Mouse (Mus musculus): Measurements from ENCODE around the gene Gm49388. TPM values are rescaled to one million over a fixed set of nuclear protein-coding genes. Genes with fewer than 3 reads are reported as not detected.

Gm49388 gene
- polyA plus RNA-seq, 1 experiment from 2014 or later: 0.26 TPM

GRCm38 (mm10) chr7:127799211-127799610 is 13.8 kb downstream of the Gm49388 start:
- DNase-seq (no peak), ATAC-seq (no peak)
- H3K27me3 ChIP-seq (ENCODE audit: insufficient read depth, low read length): no peaks in the 10 kb centered on the region
- peaks cover 7% of the 10 kb centered on the region for H3K4me1 ChIP-seq (ENCODE audit: insufficient read depth)
- H3K4me3 ChIP-seq (ENCODE audit: low read depth, low read length): no peak overlapping the region
- 89% methylated on average over 13 of the region's 13 CpGs for WGBS (ENCODE audit: insufficient replicate concordance)
- no peaks in the 10 kb centered on the region for H3K9me3 ChIP-seq (ENCODE audit: low read length)
- H3K4me2 ChIP-seq (ENCODE audit: low read depth, low read length): no peak overlapping the region
- no peak overlapping the region; the same call in 1 of the 2 replicates for H3K27ac ChIP-seq (ENCODE audit: low read depth)
- peaks cover 69% of the 10 kb centered on the region for H3K36me3 ChIP-seq (replicated peaks; ENCODE audit: insufficient read depth, low read length)
- H3K9ac ChIP-seq (replicated peaks): no peak overlapping the region
- TF ChIP-seq EP300 (IDR thresholded peaks at IDR 0.05; ENCODE audit: low read depth): no peak
- no peak for TF ChIP-seq CTCF (IDR thresholded peaks at IDR 0.05; ENCODE audit: low read depth)

- ATAC-seq (no peak), DNase-seq (no peak)
- 77% methylated on average over 1 of the region's 1 CpGs for WGBS (ENCODE audit: insufficient replicate concordance)
- no peak for TF ChIP-seq CTCF (IDR thresholded peaks at IDR 0.05; ENCODE audit: low read depth)
- TF ChIP-seq EP300 (IDR thresholded peaks at IDR 0.05; ENCODE audit: low read depth): no peak
- peaks cover 66% of the 10 kb centered on the region for H3K36me3 ChIP-seq (replicated peaks; ENCODE audit: insufficient read depth, low read length)
- H3K9me3 ChIP-seq (ENCODE audit: low read length): no peaks in the 10 kb centered on the region
- no peak overlapping the region for H3K27ac ChIP-seq (ENCODE audit: low read depth)
- no peaks in the 10 kb centered on the region for H3K27me3 ChIP-seq (ENCODE audit: insufficient read depth, low read length)
- peaks cover 12% of the 10 kb centered on the region for H3K4me1 ChIP-seq (ENCODE audit: insufficient read depth)
- H3K4me2 ChIP-seq (ENCODE audit: low read depth, low read length): no peak overlapping the region
- H3K9ac ChIP-seq (replicated peaks): no peak overlapping the region
- H3K4me3 ChIP-seq (ENCODE audit: low read depth, low read length): no peak overlapping the region
These were observed 14.3 kb downstream of the Gm49388 start for GRCm38 (mm10) chr7:127799738-127800137.

GRCm38 (mm10) chr7:127800435-127801009 is 15.1 kb downstream of the Gm49388 start, which contains the start of gene Hsd3b7:
Gene Hsd3b7, plus strand, starts transcription at chr7:127800604.
- H3K4me3 ChIP-seq (ENCODE audit: low read depth, low read length): peak within 1 kb of the TSS; percentile 47
- peak within 1 kb of the TSS; percentile 72 for H3K9ac ChIP-seq (replicated peaks)
- H3K27me3 ChIP-seq (ENCODE audit: insufficient read depth, low read length): no peaks in the 10 kb centered on the region
- peaks cover 18% of the 10 kb centered on the region for H3K4me1 ChIP-seq (ENCODE audit: insufficient read depth)
- WGBS (ENCODE audit: insufficient replicate concordance): 18% methylated on average over 6 of the region's 6 CpGs
- peaks cover 58% of the 10 kb centered on the region for H3K36me3 ChIP-seq (replicated peaks; ENCODE audit: insufficient read depth, low read length)
- peak within 1 kb of the TSS; percentile 69 for H3K4me2 ChIP-seq (ENCODE audit: low read depth, low read length)
- DNase-seq (peak; percentile 93), ATAC-seq (peak; percentile 75)
- peak; percentile 65; the same call in 1 of the 2 replicates for TF ChIP-seq EP300 (IDR thresholded peaks at IDR 0.05; ENCODE audit: low read depth)
- peak; percentile 97 for TF ChIP-seq CTCF (IDR thresholded peaks at IDR 0.05; ENCODE audit: low read depth)
- H3K9me3 ChIP-seq (ENCODE audit: low read length): no peaks in the 10 kb centered on the region
- peak within 1 kb of the TSS; percentile 92 for H3K27ac ChIP-seq (ENCODE audit: low read depth)

- TF ChIP-seq CTCF (IDR thresholded peaks at IDR 0.05; ENCODE audit: low read depth) (0 out of 2 replicates have a peak, but pooled peaks have one; percentile 10), EP300 (IDR thresholded peaks at IDR 0.05; ENCODE audit: low read depth) (no peak)
- WGBS (ENCODE audit: insufficient replicate concordance): 76% methylated on average over 8 of the region's 8 CpGs
- Histone ChIP-seq H3K9me3 (ENCODE audit: low read length) (no peaks in the 10 kb centered on the region), H3K9ac (replicated peaks) (peak overlapping the region; percentile 72), H3K4me3 (ENCODE audit: low read depth, low read length) (peak overlapping the region; percentile 47), H3K4me2 (ENCODE audit: low read depth, low read length) (peak overlapping the region; percentile 69), H3K27me3 (ENCODE audit: insufficient read depth, low read length) (no peaks in the 10 kb centered on the region), H3K4me1 (ENCODE audit: insufficient read depth) (peaks cover 21% of the 10 kb centered on the region), H3K36me3 (replicated peaks; ENCODE audit: insufficient read depth, low read length) (peaks cover 53% of the 10 kb centered on the region), H3K27ac (ENCODE audit: low read depth) (peak overlapping the region; percentile 92)
- DNase-seq: peak; percentile 61
- peak; percentile 74 for ATAC-seq
These were observed 15.7 kb downstream of the Gm49388 start for GRCm38 (mm10) chr7:127801010-127801621.

GRCm38 (mm10) chr7:127802313-127802712 is 16.9 kb downstream of the Gm49388 start:
- peaks cover 41% of the 10 kb centered on the region for H3K36me3 ChIP-seq (replicated peaks; ENCODE audit: insufficient read depth, low read length)
- 0 out of 2 replicates have a peak overlapping the region, but pooled peaks have one; percentile 47 for H3K4me3 ChIP-seq (ENCODE audit: low read depth, low read length)

GRCm38 (mm10) chr7:127808821-127809220 is 23.4 kb downstream of the Gm49388 start:
- H3K4me1 ChIP-seq (ENCODE audit: insufficient read depth): peaks cover 40% of the 10 kb centered on the region
- DNase-seq: no peak
- no peaks in the 10 kb centered on the region for H3K9me3 ChIP-seq (ENCODE audit: low read length)
- TF ChIP-seq EP300 (IDR thresholded peaks at IDR 0.05; ENCODE audit: low read depth) (no peak), CTCF (IDR thresholded peaks at IDR 0.05; ENCODE audit: low read depth) (no peak)
- H3K9ac ChIP-seq (replicated peaks): no peak overlapping the region
- 0 out of 2 replicates have a peak, but pooled peaks cover under 1% of the 10 kb centered on the region for H3K36me3 ChIP-seq (replicated peaks; ENCODE audit: insufficient read depth, low read length)
- 43% methylated on average over 5 of the region's 5 CpGs for WGBS (ENCODE audit: insufficient replicate concordance)
- ATAC-seq: peak; percentile 38; the same call in 1 of the 2 replicates
- no peaks in the 10 kb centered on the region for H3K27me3 ChIP-seq (ENCODE audit: insufficient read depth, low read length)
- no peak overlapping the region for H3K4me2 ChIP-seq (ENCODE audit: low read depth, low read length)
- peak overlapping the region; percentile 83 for H3K27ac ChIP-seq (ENCODE audit: low read depth)
- H3K4me3 ChIP-seq (ENCODE audit: low read depth, low read length): no peak overlapping the region

More at GRCm38 (mm10) chr7:127802313-127802712, 16.9 kb downstream of the Gm49388 start:
- H3K27ac ChIP-seq (ENCODE audit: low read depth): peak overlapping the region; percentile 92
- H3K27me3 ChIP-seq (ENCODE audit: insufficient read depth, low read length): no peaks in the 10 kb centered on the region
- peak overlapping the region; percentile 72 for H3K9ac ChIP-seq (replicated peaks)
- no peak for DNase-seq
- ATAC-seq: no peak
- peak overlapping the region; percentile 69 for H3K4me2 ChIP-seq (ENCODE audit: low read depth, low read length)
- H3K4me1 ChIP-seq (ENCODE audit: insufficient read depth): peaks cover 28% of the 10 kb centered on the region
- no peak for TF ChIP-seq CTCF (IDR thresholded peaks at IDR 0.05; ENCODE audit: low read depth)
- TF ChIP-seq EP300 (IDR thresholded peaks at IDR 0.05; ENCODE audit: low read depth): no peak
- no peaks in the 10 kb centered on the region for H3K9me3 ChIP-seq (ENCODE audit: low read length)
- 91% methylated on average over 17 of the region's 17 CpGs for WGBS (ENCODE audit: insufficient replicate concordance)

All from liver, postnatal 0 days (tissue).